Mouse (Mus musculus) CH12.LX (cell line): ENCODE data around the gene Hoxc4. TPM values are rescaled to one million over a fixed set of nuclear protein-coding genes. Genes with fewer than 3 reads are reported as not detected.

Source experiments
- DNase-seq: peaks from one replicate; pipeline ENCODE4 v3.0.0-alpha.2; 2013; ENCODE audit errors: extremely low read depth
- H3K27ac ChIP-seq: 2 replicates; pipeline ENCODE4 v1.5.1; 2012; ENCODE audit warnings: low read depth, mild to moderate bottlenecking, control low read depth, moderate library complexity; ENCODE audit not compliant: insufficient read depth
- H3K27me3 ChIP-seq: replicated peaks from 2 replicates; pipeline ENCODE3; 2012; ENCODE audit warnings: inconsistent platforms
- H3K36me3 ChIP-seq, 2 experiments: replicated peaks in 1 of 2; 2 replicates each; pipeline versions ENCODE3 to v1.6.1; 2012; ENCODE audit warnings: inconsistent platforms in 1 of 2, low read length in 1 of 2, mild to moderate bottlenecking in 1 of 2, mixed read lengths in 1 of 2, moderate library complexity in 1 of 2; ENCODE audit not compliant: control insufficient read depth in 1 of 2, insufficient read depth in 1 of 2
- H3K4me1 ChIP-seq, 2 experiments: 2 replicates each; pipeline ENCODE4 v1.6.1; 2012; ENCODE audit warnings: inconsistent platforms in 1 of 2, moderate library complexity in 1 of 2; ENCODE audit not compliant: insufficient read depth in 2 of 2, control insufficient read depth in 1 of 2
- H3K4me2 ChIP-seq: 2 replicates; pipeline ENCODE4 v1.6.1; 2012; ENCODE audit warnings: low read depth, mild to moderate bottlenecking, control low read depth; ENCODE audit not compliant: poor library complexity, insufficient read depth, severe bottlenecking
- H3K4me3 ChIP-seq, 3 experiments: fragments of 150-350 bp in 1 of 3; sonication (generic) in 1 of 3; replicated peaks in 1 of 3; 2 replicates each; pipeline versions ENCODE3 to v1.5.1; 2011 to 2012; ENCODE audit warnings: low read depth in 2 of 3, low read length in 2 of 3, mild to moderate bottlenecking in 2 of 3, moderate library complexity in 2 of 3, control low read depth in 1 of 3, improper control_type of control experiment in 1 of 3, inconsistent platforms in 1 of 3, mixed read lengths in 1 of 3; ENCODE audit not compliant: poor library complexity in 1 of 3
- H3K79me2 ChIP-seq: replicated peaks from 2 replicates; pipeline ENCODE4 v1.6.1; 2012; ENCODE audit warnings: mild to moderate bottlenecking, moderate library complexity; ENCODE audit not compliant: control insufficient read depth, poor library complexity, insufficient read depth, severe bottlenecking; ENCODE audit errors: extremely low read depth
- H3K9ac ChIP-seq: 2 replicates; pipeline ENCODE4 v1.6.1; 2012; ENCODE audit warnings: low read depth, mild to moderate bottlenecking, control low read depth, moderate library complexity; ENCODE audit not compliant: insufficient read depth
- H3K9me3 ChIP-seq: replicated peaks from 2 replicates; pipeline ENCODE3; 2012; ENCODE audit warnings: low read length, inconsistent platforms, mixed read lengths
- BHLHE40 ChIP-seq: IDR thresholded peaks from 2 replicates; pipeline ENCODE4 v1.6.1; 2011; ENCODE audit warnings: mild to moderate bottlenecking, low read depth, low read length, improper control_type of control experiment
- CHD1 ChIP-seq: IDR thresholded peaks from 2 replicates; pipeline ENCODE4 v1.6.1; 2012; ENCODE audit warnings: low read depth, low read length, improper control_type of control experiment, inconsistent platforms
- CTCF ChIP-seq, 2 experiments: IDR thresholded peaks in 1 of 2; conservative IDR thresholded peaks in 1 of 2; 2 replicates each; pipeline ENCODE4 v1.5.1; 2011 to 2012; ENCODE audit warnings: low read depth in 2 of 2, low read length in 2 of 2, improper control_type of control experiment in 1 of 2, inconsistent platforms in 1 of 2, mild to moderate bottlenecking in 1 of 2, moderate library complexity in 1 of 2
- E2F4 ChIP-seq: IDR thresholded peaks from 2 replicates; pipeline ENCODE4 v1.6.1; 2011; ENCODE audit warnings: low read depth, low read length, improper control_type of control experiment; ENCODE audit not compliant: insufficient replicate concordance
- ELF1 ChIP-seq: IDR thresholded peaks from 2 replicates; pipeline ENCODE4 v1.6.1; 2014; ENCODE audit warnings: low read depth, mild to moderate bottlenecking, inconsistent platforms, low read length, improper control_type of control experiment
- EP300 ChIP-seq: IDR thresholded peaks from 2 replicates; pipeline ENCODE4 v1.6.1; 2011; ENCODE audit warnings: low read length, improper control_type of control experiment
- GABPA ChIP-seq: IDR thresholded peaks from 2 replicates; pipeline ENCODE4 v1.6.1; 2012; ENCODE audit warnings: low read depth, low read length, improper control_type of control experiment, inconsistent platforms; ENCODE audit not compliant: insufficient replicate concordance
- HCFC1 ChIP-seq: IDR thresholded peaks from 2 replicates; pipeline ENCODE4 v1.6.1; 2012; ENCODE audit warnings: low read depth, mild to moderate bottlenecking, inconsistent platforms, low read length, improper control_type of control experiment
- JUN ChIP-seq: IDR thresholded peaks from 2 replicates; pipeline ENCODE4 v1.6.1; 2011; ENCODE audit warnings: low read depth, mild to moderate bottlenecking, low read length, improper control_type of control experiment, moderate library complexity; ENCODE audit not compliant: insufficient read depth
- KAT2A ChIP-seq: IDR thresholded peaks from 2 replicates; pipeline ENCODE4 v1.6.1; 2012; ENCODE audit warnings: low read length, improper control_type of control experiment, inconsistent platforms; ENCODE audit not compliant: insufficient replicate concordance
- MAX ChIP-seq: IDR thresholded peaks from 2 replicates; pipeline ENCODE4 v1.6.1; 2011; ENCODE audit warnings: low read length, improper control_type of control experiment
- MEF2A ChIP-seq: IDR thresholded peaks from 2 replicates; pipeline ENCODE4 v1.6.1; 2014; ENCODE audit warnings: low read depth, mild to moderate bottlenecking, inconsistent platforms, low read length, improper control_type of control experiment, borderline replicate concordance
- MXI1 ChIP-seq: IDR thresholded peaks from 2 replicates; pipeline ENCODE4 v1.6.1; 2011; ENCODE audit warnings: mild to moderate bottlenecking, low read depth, low read length, improper control_type of control experiment
- MYC ChIP-seq: IDR thresholded peaks from 2 replicates; pipeline ENCODE4 v1.6.1; 2011; ENCODE audit warnings: low read depth, mild to moderate bottlenecking, improper control_type of control experiment, low read length
- NELFE ChIP-seq: IDR thresholded peaks from 2 replicates; pipeline ENCODE4 v1.6.1; 2011; ENCODE audit warnings: low read depth, low read length, improper control_type of control experiment
- POLR2AphosphoS2 ChIP-seq: IDR thresholded peaks from 2 replicates; pipeline ENCODE4 v1.6.1; 2011; ENCODE audit warnings: low read depth, low read length, improper control_type of control experiment
- RAD21 ChIP-seq: IDR thresholded peaks from 2 replicates; pipeline ENCODE4 v1.6.1; 2011; ENCODE audit warnings: low read depth, mild to moderate bottlenecking, low read length, improper control_type of control experiment, moderate library complexity
- SMC3 ChIP-seq: IDR thresholded peaks from 2 replicates; pipeline ENCODE4 v1.6.1; 2011; ENCODE audit warnings: low read depth, low read length, improper control_type of control experiment
- ZC3H11A ChIP-seq: IDR thresholded peaks from 2 replicates; pipeline ENCODE4 v1.6.1; 2012; ENCODE audit warnings: low read depth, mild to moderate bottlenecking, inconsistent platforms, low read length, improper control_type of control experiment
- ZKSCAN1 ChIP-seq: IDR thresholded peaks from 2 replicates; pipeline ENCODE4 v1.6.1; 2012; ENCODE audit warnings: low read depth, inconsistent platforms, low read length, improper control_type of control experiment, borderline replicate concordance
- ZMIZ1 ChIP-seq: IDR thresholded peaks from 2 replicates; pipeline ENCODE4 v1.6.1; 2012; ENCODE audit warnings: low read depth, mild to moderate bottlenecking, inconsistent platforms, low read length, improper control_type of control experiment
- ZNF384 ChIP-seq: IDR thresholded peaks from 2 replicates; pipeline ENCODE4 v1.6.1; 2012; ENCODE audit warnings: low read depth, low read length, improper control_type of control experiment, inconsistent platforms
- dilution Hi-C: fragments of 300-500 bp; cut with MboI; formaldehyde crosslinking; loops from 2 replicates; pipeline ENCODE4 v1.14.3; 2020; ENCODE audit warnings: low sequenced_read_pairs; ENCODE audit not compliant: extremely low pct_unique_long_range_greater_than_20kb, extremely low pct_ligation_motif_present
- in situ Hi-C: fragments of 300-500 bp; cut with MboI; formaldehyde crosslinking; loops from 3 replicates; pipeline ENCODE4 v1.14.3; 2019; ENCODE audit warnings: low sequenced_read_pairs, low pct_ligation_motif_present, low pct_unique_long_range_greater_than_20kb, mixed read lengths
- polyA plus RNA-seq: library from polyadenylated mRNA; unstranded; fragments of >175 nt; gene quantifications from 2 replicates; pipeline ENCODE4 v1.2.1, GENCODE M21; 2012; ENCODE audit warnings: low read depth; ENCODE audit not compliant: insufficient read length
- total RNA-seq, 2 experiments: library from RNA; depleted of rRNA; stranded (reverse); fragments of 300-350 nt in 1 of 2; fragments of >200 nt in 1 of 2; gene quantifications; 2 replicates each; pipeline ENCODE4 v1.2.3; 2012 to 2014

The Hoxc4 gene
- total and polyA plus RNA-seq, 3 experiments = 5.7 to 31.7 (median 8.6) TPM

- H3K4me1 ChIP-seq = 0 out of 4 replicates have a peak, but pooled peaks cover 0 to 2% of the 10 kb centered on the region in 2 experiments
- H3K9ac ChIP-seq = no peak within 1 kb of the TSS
- peaks cover 40% of the 10 kb centered on the region for H3K27me3 ChIP-seq
- no peak for DNase-seq
- no peak within 1 kb of the TSS for H3K4me2 ChIP-seq
- no peaks in the 10 kb centered on the region for H3K79me2 ChIP-seq
- H3K9me3 ChIP-seq = no peaks in the 10 kb centered on the region
- no peak for TF ChIP-seq JUN
- TF ChIP-seq GABPA = no peak
- TF ChIP-seq ZNF384 = no peak
- TF ChIP-seq NELFE = no peak
- TF ChIP-seq MEF2A = no peak
- no peak for TF ChIP-seq MXI1
- no peak for TF ChIP-seq SMC3
- no peak for TF ChIP-seq ELF1
- TF ChIP-seq MAX = no peak
- TF ChIP-seq CTCF (conservative IDR thresholded peaks at IDR 0.05 in 1 of 2, IDR thresholded peaks at IDR 0.05 in 1 of 2; ENCODE audit: low read depth in 2 of 2, low read length in 2 of 2) = no peak
- TF ChIP-seq, all 38 proteins: peak for 0
- no peaks in the 10 kb centered on the region for H3K36me3 ChIP-seq
- no peak within 1 kb of the TSS for H3K27ac ChIP-seq
- in situ Hi-C loops = no loop called here
- H3K4me3 ChIP-seq = no peak within 1 kb of the TSS
- dilution Hi-C loops = loop anchor here (10.0 kb wide), 1 partner anchor 184 kb away; no protein-coding TSS in a partner anchor
These were observed 28.0 kb upstream of the Hoxc4 start, which contains the start of gene Hoxc8 for GRCm38 (mm10) chr15:102990461-102991397. Gene Hoxc8 (plus strand): TSS chr15:102990607.

- dilution Hi-C loops (loop anchor here (10.0 kb wide), 1 partner anchor 183 kb away; no protein-coding TSS in a partner anchor), in situ Hi-C loops (no loop called here)
- TF ChIP-seq E2F4 (no peak), KAT2A (no peak), POLR2AphosphoS2 (no peak), BHLHE40 (no peak), RAD21 (no peak), EP300 (no peak), MYC (no peak), CHD1 (no peak), GABPA (no peak), ZKSCAN1 (no peak), HCFC1 (no peak), ZC3H11A (no peak), ZMIZ1 (no peak)
- no peak for DNase-seq
- H3K9me3 ChIP-seq = no peaks in the 10 kb centered on the region
- no peak overlapping the region for H3K4me3 ChIP-seq
- no peaks in the 10 kb centered on the region for H3K79me2 ChIP-seq
- H3K4me1 ChIP-seq = 0 out of 4 replicates have a peak, but pooled peaks cover 0 to 2% of the 10 kb centered on the region in 2 experiments
- H3K27ac ChIP-seq = no peak overlapping the region
- no peaks in the 10 kb centered on the region for H3K36me3 ChIP-seq
- H3K27me3 ChIP-seq = peaks cover 35% of the 10 kb centered on the region
- H3K9ac ChIP-seq = no peak overlapping the region
- H3K4me2 ChIP-seq = no peak overlapping the region
These were observed 27.0 kb upstream of the Hoxc4 start for GRCm38 (mm10) chr15:102991782-102992181.
